Mouse (Mus musculus): ENCODE measurements around the gene Nradd. TPM values are rescaled to one million over a fixed set of nuclear protein-coding genes. Genes with fewer than 3 reads are reported as not detected.
A peak's percentile ranks its signal among the peaks of the same experiment; 100 is the strongest.

Nradd gene
- polyA plus RNA-seq, 1 experiment from 2014 or later: 12.6 TPM

- no peak overlapping the region for H3K4me3 ChIP-seq (ENCODE audit: low read depth, low read length)
- no peak overlapping the region for H3K4me2 ChIP-seq
- H3K9me3 ChIP-seq (replicated peaks; ENCODE audit: control insufficient read depth, low read length): no peaks in the 10 kb centered on the region
- H3K4me1 ChIP-seq (ENCODE audit: control insufficient read depth, insufficient read depth, low read length): no peaks in the 10 kb centered on the region; the same call in 1 of the 2 replicates
- H3K36me3 ChIP-seq (ENCODE audit: control insufficient read depth, insufficient read depth, low read length): no peaks in the 10 kb centered on the region
- 48% methylated on average over 9 of the region's 9 CpGs for WGBS (ENCODE audit: insufficient replicate concordance)
- no peak for ATAC-seq (replicated peaks; ENCODE audit: insufficient number of reproducible peaks, low FRiP score, low TSS enrichment)
- H3K27me3 ChIP-seq (ENCODE audit: control insufficient read depth, insufficient read depth, low read length): no peaks in the 10 kb centered on the region
- no peak overlapping the region for H3K27ac ChIP-seq (ENCODE audit: low read depth, low read length)
- no peak overlapping the region for H3K9ac ChIP-seq (ENCODE audit: low read depth, low read length)
Observed at GRCm38 (mm10) chr9:110643787-110644186, 19.5 kb upstream of the Nradd start.

- H3K36me3 ChIP-seq (ENCODE audit: control insufficient read depth, insufficient read depth, low read length): no peaks in the 10 kb centered on the region
- no peaks in the 10 kb centered on the region for H3K9me3 ChIP-seq (replicated peaks; ENCODE audit: control insufficient read depth, low read length)
- peaks cover 3% of the 10 kb centered on the region for H3K27me3 ChIP-seq (ENCODE audit: control insufficient read depth, insufficient read depth, low read length)
- 55% methylated on average over 5 of the region's 5 CpGs for WGBS (ENCODE audit: insufficient replicate concordance)
- no peak overlapping the region for H3K27ac ChIP-seq (ENCODE audit: low read depth, low read length)
- H3K4me1 ChIP-seq (ENCODE audit: control insufficient read depth, insufficient read depth, low read length): no peaks in the 10 kb centered on the region; the same call in 1 of the 2 replicates
- H3K4me2 ChIP-seq: no peak overlapping the region
- H3K4me3 ChIP-seq (ENCODE audit: low read depth, low read length): no peak overlapping the region
- ATAC-seq (replicated peaks; ENCODE audit: insufficient number of reproducible peaks, low FRiP score, low TSS enrichment): no peak
- no peak overlapping the region for H3K9ac ChIP-seq (ENCODE audit: low read depth, low read length)
Observed at GRCm38 (mm10) chr9:110642812-110643524, 18.7 kb upstream of the Nradd start.

- 73% methylated on average over 5 of the region's 5 CpGs for WGBS (ENCODE audit: insufficient replicate concordance)
- peaks cover 5% of the 10 kb centered on the region for H3K27me3 ChIP-seq (ENCODE audit: control insufficient read depth, insufficient read depth, low read length)
- ATAC-seq (replicated peaks; ENCODE audit: insufficient number of reproducible peaks, low FRiP score, low TSS enrichment): no peak
- no peak overlapping the region for H3K9ac ChIP-seq (ENCODE audit: low read depth, low read length)
- no peak overlapping the region for H3K4me2 ChIP-seq
- no peaks in the 10 kb centered on the region for H3K9me3 ChIP-seq (replicated peaks; ENCODE audit: control insufficient read depth, low read length)
- no peak overlapping the region for H3K27ac ChIP-seq (ENCODE audit: low read depth, low read length)
- no peak overlapping the region for H3K4me3 ChIP-seq (ENCODE audit: low read depth, low read length)
- no peaks in the 10 kb centered on the region; the same call in 1 of the 2 replicates for H3K4me1 ChIP-seq (ENCODE audit: control insufficient read depth, insufficient read depth, low read length)
- H3K36me3 ChIP-seq (ENCODE audit: control insufficient read depth, insufficient read depth, low read length): no peaks in the 10 kb centered on the region
Observed at GRCm38 (mm10) chr9:110641006-110641405, 16.8 kb upstream of the Nradd start.

- no peak overlapping the region for H3K9ac ChIP-seq (ENCODE audit: low read depth, low read length)
- 0 out of 2 replicates have a peak, but pooled peaks cover 2% of the 10 kb centered on the region for H3K4me1 ChIP-seq (ENCODE audit: control insufficient read depth, insufficient read depth, low read length)
- no peak overlapping the region for H3K27ac ChIP-seq (ENCODE audit: low read depth, low read length)
- no peak for ATAC-seq (replicated peaks; ENCODE audit: insufficient number of reproducible peaks, low FRiP score, low TSS enrichment)
- H3K9me3 ChIP-seq (replicated peaks; ENCODE audit: control insufficient read depth, low read length): no peaks in the 10 kb centered on the region
- H3K4me3 ChIP-seq (ENCODE audit: low read depth, low read length): no peak overlapping the region
- H3K36me3 ChIP-seq (ENCODE audit: control insufficient read depth, insufficient read depth, low read length): no peaks in the 10 kb centered on the region
- peaks cover 16% of the 10 kb centered on the region for H3K27me3 ChIP-seq (ENCODE audit: control insufficient read depth, insufficient read depth, low read length)
- WGBS (ENCODE audit: insufficient replicate concordance): 78% methylated on average over 10 of the region's 10 CpGs
- no peak overlapping the region for H3K4me2 ChIP-seq
Observed at GRCm38 (mm10) chr9:110638611-110639021, 14.4 kb upstream of the Nradd start.

- no peak overlapping the region for H3K4me3 ChIP-seq (ENCODE audit: low read depth, low read length)
- H3K36me3 ChIP-seq (ENCODE audit: control insufficient read depth, insufficient read depth, low read length): no peaks in the 10 kb centered on the region
- no peaks in the 10 kb centered on the region for H3K9me3 ChIP-seq (replicated peaks; ENCODE audit: control insufficient read depth, low read length)
- peaks cover 42% of the 10 kb centered on the region for H3K27me3 ChIP-seq (ENCODE audit: control insufficient read depth, insufficient read depth, low read length)
- no peak overlapping the region for H3K27ac ChIP-seq (ENCODE audit: low read depth, low read length)
- H3K4me2 ChIP-seq: no peak overlapping the region
- WGBS (ENCODE audit: insufficient replicate concordance): 9% methylated on average over 19 of the region's 19 CpGs
- no peak overlapping the region for H3K9ac ChIP-seq (ENCODE audit: low read depth, low read length)
- no peak for ATAC-seq (replicated peaks; ENCODE audit: insufficient number of reproducible peaks, low FRiP score, low TSS enrichment)
- 0 out of 2 replicates have a peak, but pooled peaks cover 2% of the 10 kb centered on the region for H3K4me1 ChIP-seq (ENCODE audit: control insufficient read depth, insufficient read depth, low read length)
Observed at GRCm38 (mm10) chr9:110635225-110635624, 11.0 kb upstream of the Nradd start.

GRCm38 (mm10) chr9:110633882-110634281, 9.6 kb upstream of the Nradd start:
- H3K4me3 ChIP-seq (ENCODE audit: low read depth, low read length): no peak overlapping the region
- ATAC-seq (replicated peaks; ENCODE audit: insufficient number of reproducible peaks, low FRiP score, low TSS enrichment): no peak
- 59% methylated on average over 17 of the region's 17 CpGs for WGBS (ENCODE audit: insufficient replicate concordance)
- no peak overlapping the region for H3K27ac ChIP-seq (ENCODE audit: low read depth, low read length)
- H3K27me3 ChIP-seq (ENCODE audit: control insufficient read depth, insufficient read depth, low read length): peaks cover 42% of the 10 kb centered on the region
- no peaks in the 10 kb centered on the region for H3K36me3 ChIP-seq (ENCODE audit: control insufficient read depth, insufficient read depth, low read length)
- H3K9ac ChIP-seq (ENCODE audit: low read depth, low read length): no peak overlapping the region
- no peak overlapping the region for H3K4me2 ChIP-seq
- no peaks in the 10 kb centered on the region for H3K9me3 ChIP-seq (replicated peaks; ENCODE audit: control insufficient read depth, low read length)
- H3K4me1 ChIP-seq (ENCODE audit: control insufficient read depth, insufficient read depth, low read length): 0 out of 2 replicates have a peak, but pooled peaks cover 2% of the 10 kb centered on the region

GRCm38 (mm10) chr9:110632671-110633070, 8.4 kb upstream of the Nradd start:
- 0 out of 2 replicates have a peak, but pooled peaks cover 2% of the 10 kb centered on the region for H3K4me1 ChIP-seq (ENCODE audit: control insufficient read depth, insufficient read depth, low read length)
- H3K27me3 ChIP-seq (ENCODE audit: control insufficient read depth, insufficient read depth, low read length): peaks cover 37% of the 10 kb centered on the region
- no peak overlapping the region for H3K27ac ChIP-seq (ENCODE audit: low read depth, low read length)
- H3K9me3 ChIP-seq (replicated peaks; ENCODE audit: control insufficient read depth, low read length): no peaks in the 10 kb centered on the region
- no peak overlapping the region for H3K9ac ChIP-seq (ENCODE audit: low read depth, low read length)
- ATAC-seq (replicated peaks; ENCODE audit: insufficient number of reproducible peaks, low FRiP score, low TSS enrichment): no peak
- no peak overlapping the region for H3K4me2 ChIP-seq
- H3K4me3 ChIP-seq (ENCODE audit: low read depth, low read length): no peak overlapping the region
- H3K36me3 ChIP-seq (ENCODE audit: control insufficient read depth, insufficient read depth, low read length): no peaks in the 10 kb centered on the region
- 78% methylated on average over 15 of the region's 15 CpGs for WGBS (ENCODE audit: insufficient replicate concordance)

- ATAC-seq (replicated peaks; ENCODE audit: insufficient number of reproducible peaks, low FRiP score, low TSS enrichment): no peak
- WGBS (ENCODE audit: insufficient replicate concordance): 19% methylated on average over 30 of the region's 30 CpGs
- 0 out of 2 replicates have a peak, but pooled peaks cover 2% of the 10 kb centered on the region for H3K4me1 ChIP-seq (ENCODE audit: control insufficient read depth, insufficient read depth, low read length)
- no peak overlapping the region for H3K27ac ChIP-seq (ENCODE audit: low read depth, low read length)
- 0 out of 2 replicates have a peak overlapping the region, but pooled peaks have one; percentile 24 for H3K9ac ChIP-seq (ENCODE audit: low read depth, low read length)
- H3K36me3 ChIP-seq (ENCODE audit: control insufficient read depth, insufficient read depth, low read length): no peaks in the 10 kb centered on the region
- H3K4me2 ChIP-seq: peak overlapping the region; percentile 63
- H3K9me3 ChIP-seq (replicated peaks; ENCODE audit: control insufficient read depth, low read length): no peaks in the 10 kb centered on the region
- peaks cover 37% of the 10 kb centered on the region for H3K27me3 ChIP-seq (ENCODE audit: control insufficient read depth, insufficient read depth, low read length)
- peak overlapping the region; percentile 18; the same call in 1 of the 2 replicates for H3K4me3 ChIP-seq (ENCODE audit: low read depth, low read length)
Observed at GRCm38 (mm10) chr9:110631651-110632275, 7.5 kb upstream of the Nradd start.
